Mouse (Mus musculus) CH12.LX (cell line): Measurements from ENCODE around the gene Dynlt1c.
"Not testable (repeated sequence)": the region's sequence is repeated elsewhere in the genome, so short reads cannot be mapped to it uniquely, and the experiment has no call there.

Experiments used
- CTCF ChIP-seq, 2 experiments: IDR thresholded peaks in 1 of 2; conservative IDR thresholded peaks in 1 of 2; 2 replicates each; pipeline ENCODE4 v1.5.1; 2011 to 2012; ENCODE audit warnings: low read depth in 2 of 2, low read length in 2 of 2, improper control_type of control experiment in 1 of 2, inconsistent platforms in 1 of 2, mild to moderate bottlenecking in 1 of 2, moderate library complexity in 1 of 2
- MYC ChIP-seq: IDR thresholded peaks from 2 replicates; pipeline ENCODE4 v1.6.1; 2011; ENCODE audit warnings: low read depth, mild to moderate bottlenecking, improper control_type of control experiment, low read length
- POLR2A ChIP-seq: IDR thresholded peaks from 2 replicates; pipeline ENCODE4 v1.6.1; 2011; ENCODE audit warnings: low read depth, mild to moderate bottlenecking, improper control_type of control experiment, low read length

DNA sequence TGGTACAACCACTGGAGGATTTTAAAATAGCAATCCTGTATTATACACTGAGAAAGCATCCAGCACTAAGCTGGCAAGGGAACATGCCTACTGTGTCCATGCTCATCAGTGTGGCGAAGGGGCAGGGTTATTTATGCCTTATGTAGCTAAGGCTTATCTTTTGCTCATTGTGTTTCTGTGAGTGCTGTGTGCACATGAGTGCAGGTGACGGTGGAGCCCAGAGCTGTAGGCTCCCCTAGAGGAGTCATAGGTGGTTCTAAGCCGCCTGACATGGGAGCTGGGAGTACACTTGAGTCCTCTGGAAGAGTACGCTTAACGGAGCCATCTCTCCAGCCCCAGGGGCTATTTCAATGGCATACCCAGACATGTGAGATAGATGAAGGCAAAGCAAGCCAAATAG is 17.8 kb downstream of the Dynlt1c start:
- not testable (repeated sequence) for TF ChIP-seq CTCF (conservative IDR thresholded peaks at IDR 0.05 in 1 of 2, IDR thresholded peaks at IDR 0.05 in 1 of 2; ENCODE audit: low read depth in 2 of 2, low read length in 2 of 2); POLR2A; MYC
